23 mouse cellular contexts compared by ENCODE assay signal in genomic region chr15:56774648-56775393, GRCm38 (mm10).
DNase-seq lines count a peak whose midpoint lies in the region; ATAC-seq and TF ChIP-seq lines count a peak whose summit lies in the region.
"Had no signal": no experiment of that assay in that cellular context is flagged by ENCODE, and none has a peak within 500 bp of the region (broad histone marks: within the 10 kb centered on the region; RNA-seq: fewer than 3 reads in every experiment).

No protein-coding gene starts in this region.

- H3K27me3 ChIP-seq in embryonic facial prominence, embryonic 11.5 days (ENCODE audit: control insufficient read depth, insufficient read depth, low read length): no peaks in the 10 kb centered on the region
- H3K27me3 ChIP-seq in embryonic facial prominence, embryonic 10.5 days (replicated peaks; ENCODE audit: low read depth, poor library complexity, severe bottlenecking): no peaks in the 10 kb centered on the region
- no peaks in the 10 kb centered on the region for H3K27me3 ChIP-seq in intestine, embryonic 16.5 days (replicated peaks; ENCODE audit: control insufficient read depth, insufficient read depth, low read length)
- no peaks in the 10 kb centered on the region for H3K27me3 ChIP-seq in forebrain, embryonic 11.5 days (ENCODE audit: control insufficient read depth, insufficient read depth, low read length)
- H3K27me3 ChIP-seq: embryonic facial prominence, embryonic 13.5 days; forebrain, embryonic 15.5 days; heart, embryonic 12.5 days; hindbrain, embryonic 12.5 days; midbrain, embryonic 12.5 days had no signal

- DNase-seq in embryonic facial prominence, embryonic 11.5 days (ENCODE audit: low spot score): peak; percentile 26
- no peak for DNase-seq in embryonic facial prominence, embryonic 10.5 days (ENCODE audit: low spot score)
- DNase-seq in lung, postnatal 25 days (ENCODE audit: low spot score): peak; percentile 2
- DNase-seq in lung, adult 2 months: no peak
- DNase-seq in yolk sac, embryonic 10.5 days (ENCODE audit: low spot score): peak; percentile 29
- no peak for DNase-seq in forebrain, embryonic 11.5 days (ENCODE audit: low spot score)
- no peak for DNase-seq in adrenal gland, adult 8-10 months
- DNase-seq: adrenal gland, postnatal 25 days; cerebellum, adult 8-10 months; cerebellum, postnatal 36 days; gastrocnemius, postnatal 10 days; heart, postnatal 10 days; kidney, postnatal 36 days; thymus, adult 2 months had no signal

- H3K9ac ChIP-seq in embryonic facial prominence, embryonic 11.5 days (replicated peaks; ENCODE audit: low read length): no peak overlapping the region
- H3K9ac ChIP-seq in intestine, embryonic 16.5 days (ENCODE audit: low read depth, low read length): no peak overlapping the region
- no peak overlapping the region for H3K9ac ChIP-seq in forebrain, embryonic 11.5 days (ENCODE audit: low read length)
- H3K9ac ChIP-seq: embryonic facial prominence, embryonic 13.5 days; forebrain, embryonic 15.5 days; heart, embryonic 12.5 days; hindbrain, embryonic 12.5 days; liver, embryonic 14.5 days; midbrain, embryonic 12.5 days had no signal

- H3K9me3 ChIP-seq in embryonic facial prominence, embryonic 11.5 days (replicated peaks; ENCODE audit: control insufficient read depth, low read length): no peaks in the 10 kb centered on the region
- H3K9me3 ChIP-seq in embryonic facial prominence, embryonic 10.5 days: no peaks in the 10 kb centered on the region
- no peaks in the 10 kb centered on the region for H3K9me3 ChIP-seq in intestine, embryonic 16.5 days (ENCODE audit: control insufficient read depth, low read length)
- H3K9me3 ChIP-seq in forebrain, embryonic 11.5 days (ENCODE audit: control insufficient read depth, low read length): no peaks in the 10 kb centered on the region
- H3K9me3 ChIP-seq: embryonic facial prominence, embryonic 13.5 days; forebrain, embryonic 15.5 days; heart, embryonic 12.5 days; hindbrain, embryonic 12.5 days; midbrain, embryonic 12.5 days had no signal

- no peak overlapping the region for H3K27ac ChIP-seq in embryonic facial prominence, embryonic 11.5 days (replicated peaks; ENCODE audit: low read depth, low read length)
- no peak overlapping the region for H3K27ac ChIP-seq in embryonic facial prominence, embryonic 10.5 days (replicated peaks)
- H3K27ac ChIP-seq in intestine, embryonic 16.5 days (ENCODE audit: low read length): no peak overlapping the region
- H3K27ac ChIP-seq in forebrain, embryonic 11.5 days (ENCODE audit: low read depth, low read length): no peak overlapping the region
- H3K27ac ChIP-seq: embryonic facial prominence, embryonic 13.5 days; forebrain, embryonic 15.5 days; hindbrain, embryonic 12.5 days; left cerebral cortex, adult 2 months; liver, embryonic 14.5 days; midbrain, embryonic 12.5 days; stomach, postnatal 0 days had no signal

- H3K4me1 ChIP-seq in embryonic facial prominence, embryonic 11.5 days (ENCODE audit: control insufficient read depth, insufficient read depth, low read length): no peaks in the 10 kb centered on the region
- peaks cover 9% of the 10 kb centered on the region; the same call in 1 of the 2 replicates for H3K4me1 ChIP-seq in embryonic facial prominence, embryonic 10.5 days
- H3K4me1 ChIP-seq in lung, adult 2 months (ENCODE audit: control insufficient read depth, insufficient read depth, low read length): no peaks in the 10 kb centered on the region
- no peaks in the 10 kb centered on the region for H3K4me1 ChIP-seq in intestine, embryonic 16.5 days (ENCODE audit: control insufficient read depth, insufficient read depth, low read length)
- H3K4me1 ChIP-seq in forebrain, embryonic 11.5 days (replicated peaks; ENCODE audit: control insufficient read depth, insufficient read depth, low read length): no peaks in the 10 kb centered on the region
- H3K4me1 ChIP-seq: embryonic facial prominence, embryonic 13.5 days; forebrain, embryonic 15.5 days; heart, embryonic 12.5 days; hindbrain, embryonic 12.5 days; midbrain, embryonic 12.5 days had no signal

- no peaks in the 10 kb centered on the region for H3K36me3 ChIP-seq in embryonic facial prominence, embryonic 11.5 days (replicated peaks; ENCODE audit: control insufficient read depth, insufficient read depth, low read depth, low read length)
- H3K36me3 ChIP-seq in embryonic facial prominence, embryonic 10.5 days (replicated peaks): no peaks in the 10 kb centered on the region
- H3K36me3 ChIP-seq in intestine, embryonic 16.5 days (ENCODE audit: control insufficient read depth, insufficient read depth, low read length): no peaks in the 10 kb centered on the region
- H3K36me3 ChIP-seq in forebrain, embryonic 11.5 days (ENCODE audit: control insufficient read depth, insufficient read depth, low read length): no peaks in the 10 kb centered on the region
- H3K36me3 ChIP-seq: embryonic facial prominence, embryonic 13.5 days; forebrain, embryonic 15.5 days; heart, embryonic 12.5 days; hindbrain, embryonic 12.5 days; midbrain, embryonic 12.5 days had no signal

- no peak for TF ChIP-seq CTCF in lung, adult 2 months (IDR thresholded peaks at IDR 0.05; ENCODE audit: insufficient read depth, low read length)

- H3K4me2 ChIP-seq in embryonic facial prominence, embryonic 11.5 days (ENCODE audit: low read depth, low read length): no peak overlapping the region
- no peak overlapping the region for H3K4me2 ChIP-seq in intestine, embryonic 16.5 days (ENCODE audit: low read depth, low read length)
- H3K4me2 ChIP-seq in forebrain, embryonic 11.5 days (ENCODE audit: low read depth, low read length, severe bottlenecking): no peak overlapping the region
- H3K4me2 ChIP-seq: embryonic facial prominence, embryonic 13.5 days; forebrain, embryonic 15.5 days; heart, embryonic 12.5 days; hindbrain, embryonic 12.5 days; midbrain, embryonic 12.5 days had no signal

- no peak; the same call in 1 of the 2 replicates for ATAC-seq in embryonic facial prominence, embryonic 11.5 days (replicated peaks; ENCODE audit: insufficient number of reproducible peaks, low FRiP score, low TSS enrichment, low read depth)
- ATAC-seq in intestine, embryonic 16.5 days: peak; percentile 94
- no peak for ATAC-seq in forebrain, embryonic 11.5 days (replicated peaks; ENCODE audit: low FRiP score)
- ATAC-seq: forebrain, embryonic 15.5 days had no signal

- no peak overlapping the region for H3K4me3 ChIP-seq in embryonic facial prominence, embryonic 11.5 days (ENCODE audit: low read depth, low read length)
- no peak overlapping the region for H3K4me3 ChIP-seq in embryonic facial prominence, embryonic 10.5 days
- H3K4me3 ChIP-seq in lung, adult 2 months (replicated peaks; ENCODE audit: extremely low read depth, low read depth, low read length): no peak overlapping the region
- H3K4me3 ChIP-seq in intestine, embryonic 16.5 days (ENCODE audit: low read length): no peak overlapping the region
- H3K4me3 ChIP-seq in forebrain, embryonic 11.5 days (ENCODE audit: low read depth, low read length): no peak overlapping the region
- H3K4me3 ChIP-seq: embryonic facial prominence, embryonic 13.5 days; forebrain, embryonic 15.5 days; heart, embryonic 12.5 days; hindbrain, embryonic 12.5 days; left cerebral cortex, adult 2 months; midbrain, embryonic 12.5 days had no signal

- TF ChIP-seq POLR2A in lung, adult 2 months (IDR thresholded peaks at IDR 0.05; ENCODE audit: borderline replicate concordance, extremely low read depth, low read depth, low read length): no peak

- 45% methylated on average over 9 of the region's 9 CpGs for WGBS in embryonic facial prominence, embryonic 11.5 days
- WGBS in embryonic facial prominence, embryonic 10.5 days: 49% methylated on average over 9 of the region's 9 CpGs
- WGBS in lung, adult 2 months: 27% methylated on average over 9 of the region's 9 CpGs
- WGBS in intestine, embryonic 16.5 days: 22% methylated on average over 9 of the region's 9 CpGs
- WGBS in forebrain, embryonic 11.5 days: 63% methylated on average over 9 of the region's 9 CpGs

Comparison
In these comparisons a context has a peak if more than half of its experiments do, and no peak if none do; other contexts are left out.
1. DNase-seq: peak in embryonic facial prominence, embryonic 11.5 days (single experiment), lung, postnatal 25 days (single experiment) and yolk sac, embryonic 10.5 days (single experiment); none in embryonic facial prominence, embryonic 10.5 days (single experiment), lung, adult 2 months (single experiment), forebrain, embryonic 11.5 days (single experiment) and adrenal gland, adult 8-10 months (single experiment).